Mouse (Mus musculus) liver, postnatal 0 days (tissue): ENCODE data around the gene Npcd.

ENCODE experiments used
- CTCF ChIP-seq: sonication (generic); IDR thresholded peaks from 2 replicates; pipeline ENCODE4 v1.5.1; 2016; ENCODE audit warnings: antibody characterized with exemption, low read depth
- EP300 ChIP-seq: IDR thresholded peaks from 2 replicates; pipeline ENCODE4 v1.6.1; 2016; ENCODE audit warnings: antibody characterized with exemption, low read depth, mild to moderate bottlenecking

DNA sequence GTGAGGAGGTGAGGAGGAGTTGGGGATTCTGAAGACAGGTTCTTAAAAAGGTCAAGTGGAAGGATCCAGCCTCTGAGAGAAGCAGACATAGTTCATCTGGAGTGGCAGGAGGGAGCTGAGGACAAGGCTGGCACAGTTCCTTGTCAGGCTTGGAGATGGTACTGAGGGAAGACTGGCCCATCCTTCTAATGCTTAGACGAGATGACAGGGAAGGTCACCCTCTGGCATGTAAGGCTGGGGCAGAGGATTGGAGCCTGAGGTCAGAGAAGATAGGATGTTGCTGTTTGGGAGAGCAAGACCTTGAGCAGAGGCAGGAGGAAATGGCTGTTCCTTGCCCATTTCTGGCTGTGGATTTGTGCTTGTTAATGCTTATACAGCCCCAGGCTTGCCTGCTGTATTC, 49.0 kb downstream of the Npcd start:
- TF ChIP-seq CTCF (no peak), EP300 (no peak)
